Mouse (Mus musculus) midbrain, embryonic 12.5 days (tissue): ENCODE data around the gene 4930447C04Rik. TPM values are rescaled to one million over a fixed set of nuclear protein-coding genes. Genes with fewer than 3 reads are reported as not detected.

ENCODE experiments used
- ATAC-seq: fragments of 200-750 bp; cut with Nextera tagmentation; 2 replicates; pipeline ENCODE4 v1.8.0; 2017; ENCODE audit warnings: low read depth, moderate TSS enrichment, moderate library complexity; ENCODE audit not compliant: low FRiP score
- H3K27ac ChIP-seq: fragments of 300-500 bp; sonication (generic); replicated peaks from 2 replicates; pipeline ENCODE4 v1.5.1; 2016; ENCODE audit warnings: mild to moderate bottlenecking
- H3K27me3 ChIP-seq: fragments of 300-500 bp; sonication (generic); 2 replicates; pipeline ENCODE4 v1.6.1; 2016; ENCODE audit warnings: mild to moderate bottlenecking
- H3K36me3 ChIP-seq: fragments of 300-500 bp; sonication (generic); 2 replicates; pipeline ENCODE4 v1.6.1; 2016
- H3K4me1 ChIP-seq: fragments of 300-500 bp; sonication (generic); 2 replicates; pipeline ENCODE4 v1.6.1; 2016
- H3K4me2 ChIP-seq: fragments of 300-500 bp; sonication (generic); replicated peaks from 2 replicates; pipeline ENCODE4 v1.6.1; 2016; ENCODE audit warnings: mild to moderate bottlenecking, moderate library complexity
- H3K4me3 ChIP-seq: fragments of 300-500 bp; sonication (generic); 2 replicates; pipeline ENCODE4 v1.5.1; 2016; ENCODE audit warnings: mild to moderate bottlenecking
- H3K9ac ChIP-seq: fragments of 300-500 bp; sonication (generic); replicated peaks from 2 replicates; pipeline ENCODE4 v1.6.1; 2016; ENCODE audit warnings: mild to moderate bottlenecking, moderate library complexity
- H3K9me3 ChIP-seq: fragments of 300-500 bp; sonication (generic); 2 replicates; pipeline ENCODE4 v1.6.1; 2016; ENCODE audit warnings: mild to moderate bottlenecking
- WGBS: fragments of 180-500 bp; shearing (Covaris S2); methylation state at CpG from one replicate; pipeline ENCODE4 v1.1.7; 2016; 5-methylcytosine and 5-hydroxymethylcytosine counted together
- polyA plus RNA-seq: library from polyadenylated mRNA; unstranded; fragments of >200 nt; fragmentation: Nextera tagmentation; extraction: Ambion mirVana; gene quantifications from 2 replicates; pipeline ENCODE4 v1.2.1, GENCODE M21; 2016

Gene 4930447C04Rik
- polyA plus RNA-seq, 1 experiment from 2014 or later = 3.2 TPM

- Histone ChIP-seq H3K27ac (no peak overlapping the region), H3K4me3 (no peak overlapping the region), H3K9me3 (no peaks in the 10 kb centered on the region), H3K36me3 (no peaks in the 10 kb centered on the region), H3K4me2 (no peak overlapping the region), H3K4me1 (peaks cover 13% of the 10 kb centered on the region), H3K27me3 (peaks cover 95% of the 10 kb centered on the region), H3K9ac (no peak overlapping the region)
- 22% methylated on average over 6 of the region's 6 CpGs for WGBS
- ATAC-seq = no peak
These were observed 88.3 kb downstream of the 4930447C04Rik start for GRCm38 (mm10) chr12:72852264-72852663.

- Histone ChIP-seq H3K4me1 (peaks cover 13% of the 10 kb centered on the region), H3K27me3 (peaks cover 92% of the 10 kb centered on the region), H3K27ac (no peak overlapping the region), H3K4me3 (no peak overlapping the region), H3K4me2 (no peak overlapping the region), H3K36me3 (no peaks in the 10 kb centered on the region), H3K9me3 (no peaks in the 10 kb centered on the region), H3K9ac (no peak overlapping the region)
- no peak for ATAC-seq
- 67% methylated on average over 9 of the region's 9 CpGs for WGBS
These were observed 90.4 kb downstream of the 4930447C04Rik start for GRCm38 (mm10) chr12:72850146-72850545.

GRCm38 (mm10) chr12:72847725-72848124, 92.8 kb downstream of the 4930447C04Rik start:
- Histone ChIP-seq H3K36me3 (no peaks in the 10 kb centered on the region), H3K4me3 (no peak overlapping the region), H3K27me3 (peaks cover 85% of the 10 kb centered on the region), H3K9ac (no peak overlapping the region), H3K27ac (no peak overlapping the region), H3K4me1 (peaks cover 6% of the 10 kb centered on the region; the same call in 1 of the 2 replicates), H3K4me2 (no peak overlapping the region), H3K9me3 (no peaks in the 10 kb centered on the region)
- 36% methylated on average over 7 of the region's 7 CpGs for WGBS
- ATAC-seq = no peak

DNA sequence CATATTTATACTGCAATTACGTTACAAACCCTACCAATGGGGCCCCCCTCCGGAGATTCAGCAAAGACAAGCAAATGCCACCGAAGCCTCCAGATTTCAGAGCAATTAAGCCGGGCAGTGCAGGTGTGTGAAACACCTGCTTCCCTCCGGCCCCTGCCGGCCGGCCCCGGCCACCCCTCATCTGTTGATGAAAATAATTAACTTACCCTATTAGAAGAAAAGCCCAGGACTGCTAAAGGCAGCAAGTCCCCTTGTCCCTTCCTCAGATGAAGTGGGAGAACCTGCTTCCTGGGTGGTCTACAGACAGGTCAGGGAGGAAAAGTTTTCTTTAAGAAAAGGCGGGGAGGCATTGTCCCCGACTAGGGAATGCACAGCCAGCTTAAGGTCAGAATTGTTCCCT, 94.6 kb downstream of the 4930447C04Rik start:
- H3K4me1 ChIP-seq = peaks cover 6% of the 10 kb centered on the region; the same call in 1 of the 2 replicates
- 14% methylated on average over 10 of the region's 10 CpGs for WGBS

GRCm38 (mm10) chr12:72843973-72844620, 96.5 kb downstream of the 4930447C04Rik start:
- peak overlapping the region; percentile 24 for H3K4me3 ChIP-seq
- WGBS = 28% methylated on average over 12 of the region's 12 CpGs
- H3K27me3 ChIP-seq = peaks cover 67% of the 10 kb centered on the region

More for the DNA sequence above, 94.6 kb downstream of the 4930447C04Rik start:
- no peak overlapping the region for H3K9ac ChIP-seq
- H3K4me2 ChIP-seq = no peak overlapping the region
- no peak for ATAC-seq
- H3K27me3 ChIP-seq = peaks cover 82% of the 10 kb centered on the region
- no peak overlapping the region for H3K27ac ChIP-seq
- no peaks in the 10 kb centered on the region for H3K9me3 ChIP-seq
- H3K4me3 ChIP-seq = no peak overlapping the region
- no peaks in the 10 kb centered on the region for H3K36me3 ChIP-seq

GRCm38 (mm10) chr12:72843555-72843954, 97.0 kb downstream of the 4930447C04Rik start:
- Histone ChIP-seq H3K27me3 (peaks cover 70% of the 10 kb centered on the region), H3K27ac (no peak overlapping the region; the same call in 1 of the 2 replicates), H3K4me2 (0 out of 2 replicates have a peak overlapping the region, but pooled peaks have one; percentile 41), H3K9me3 (no peaks in the 10 kb centered on the region), H3K4me3 (no peak overlapping the region), H3K36me3 (no peaks in the 10 kb centered on the region), H3K9ac (no peak overlapping the region), H3K4me1 (peaks cover 6% of the 10 kb centered on the region; the same call in 1 of the 2 replicates)
- WGBS = 90% methylated on average over 4 of the region's 4 CpGs
- no peak for ATAC-seq

More at GRCm38 (mm10) chr12:72843973-72844620, 96.5 kb downstream of the 4930447C04Rik start:
- Histone ChIP-seq H3K4me2 (peak overlapping the region; percentile 41), H3K4me1 (peaks cover 6% of the 10 kb centered on the region; the same call in 1 of the 2 replicates), H3K36me3 (no peaks in the 10 kb centered on the region), H3K9me3 (no peaks in the 10 kb centered on the region), H3K27ac (no peak overlapping the region; the same call in 1 of the 2 replicates), H3K9ac (no peak overlapping the region)
- peak; percentile 70 for ATAC-seq

DNA sequence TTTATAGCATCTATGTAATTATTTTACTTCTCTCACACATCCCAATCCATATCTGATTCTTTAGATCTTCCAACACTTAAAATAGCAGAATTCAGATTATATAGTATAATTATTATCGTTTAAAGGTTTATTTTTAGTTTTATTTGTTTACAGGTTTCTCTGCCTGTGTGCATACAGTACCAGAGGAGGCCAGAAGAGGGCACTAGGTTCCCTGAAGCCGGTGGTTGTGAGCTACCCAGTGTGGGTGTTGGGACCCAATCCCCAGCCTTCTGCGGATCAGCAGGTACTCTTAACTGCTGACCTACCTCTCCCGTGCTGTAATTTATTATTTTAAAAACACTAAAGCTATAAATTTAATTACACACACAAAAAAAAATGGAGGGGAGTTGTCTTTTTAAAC, 97.4 kb downstream of the 4930447C04Rik start:
- no peak overlapping the region for H3K4me3 ChIP-seq
- no peak overlapping the region for H3K4me2 ChIP-seq
- no peaks in the 10 kb centered on the region for H3K9me3 ChIP-seq
- WGBS = 91% methylated on average over 4 of the region's 4 CpGs
- no peak overlapping the region for H3K9ac ChIP-seq
- H3K36me3 ChIP-seq = no peaks in the 10 kb centered on the region
- peaks cover 6% of the 10 kb centered on the region; the same call in 1 of the 2 replicates for H3K4me1 ChIP-seq
- no peak overlapping the region for H3K27ac ChIP-seq
- no peak for ATAC-seq
- peaks cover 68% of the 10 kb centered on the region for H3K27me3 ChIP-seq

GRCm38 (mm10) chr12:72841500-72841899, 99.1 kb downstream of the 4930447C04Rik start:
- H3K4me3 ChIP-seq = no peak overlapping the region
- no peak overlapping the region for H3K9ac ChIP-seq
- H3K36me3 ChIP-seq = no peaks in the 10 kb centered on the region
- no peak overlapping the region for H3K27ac ChIP-seq
- no peak for ATAC-seq
- H3K4me2 ChIP-seq = no peak overlapping the region
- H3K27me3 ChIP-seq = peaks cover 69% of the 10 kb centered on the region
- no peaks in the 10 kb centered on the region for H3K9me3 ChIP-seq
- H3K4me1 ChIP-seq = peaks cover 6% of the 10 kb centered on the region; the same call in 1 of the 2 replicates
- 88% methylated on average over 1 of the region's 1 CpGs for WGBS

DNA sequence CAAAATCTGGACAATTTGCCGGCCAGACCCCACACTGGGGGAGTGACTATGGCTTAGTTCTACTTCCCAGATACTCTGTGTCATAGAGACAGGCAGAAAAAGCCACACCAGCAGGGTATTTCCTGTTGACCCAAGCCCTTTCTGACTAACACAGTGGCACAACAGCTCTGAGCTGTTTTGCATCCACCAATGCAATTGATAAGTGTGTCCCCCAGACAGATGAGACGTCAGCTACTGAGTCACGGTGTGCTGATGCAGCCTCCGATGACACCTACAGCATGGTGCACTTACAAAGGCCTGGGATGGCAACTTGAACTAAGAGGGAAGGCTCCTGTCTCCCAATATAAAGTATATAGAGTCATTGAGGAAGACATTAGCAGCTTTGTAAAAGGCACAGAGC, 103.3 kb downstream of the 4930447C04Rik start:
- H3K36me3 ChIP-seq = no peaks in the 10 kb centered on the region
- no peak overlapping the region for H3K9ac ChIP-seq
- peaks cover 76% of the 10 kb centered on the region for H3K27me3 ChIP-seq
- ATAC-seq = no peak
- H3K4me3 ChIP-seq = no peak overlapping the region
- H3K4me1 ChIP-seq = no peaks in the 10 kb centered on the region
- 77% methylated on average over 4 of the region's 4 CpGs for WGBS
- no peak overlapping the region for H3K27ac ChIP-seq
- no peaks in the 10 kb centered on the region for H3K9me3 ChIP-seq
- H3K4me2 ChIP-seq = no peak overlapping the region

GRCm38 (mm10) chr12:72835518-72836015, 105.0 kb downstream of the 4930447C04Rik start:
- Histone ChIP-seq H3K4me1 (peaks cover 6% of the 10 kb centered on the region), H3K9me3 (no peaks in the 10 kb centered on the region), H3K27me3 (peaks cover 81% of the 10 kb centered on the region), H3K9ac (no peak overlapping the region), H3K4me3 (no peak overlapping the region), H3K36me3 (no peaks in the 10 kb centered on the region), H3K27ac (no peak overlapping the region), H3K4me2 (no peak overlapping the region)
- ATAC-seq = no peak
- WGBS = 80% methylated on average over 8 of the region's 8 CpGs

DNA sequence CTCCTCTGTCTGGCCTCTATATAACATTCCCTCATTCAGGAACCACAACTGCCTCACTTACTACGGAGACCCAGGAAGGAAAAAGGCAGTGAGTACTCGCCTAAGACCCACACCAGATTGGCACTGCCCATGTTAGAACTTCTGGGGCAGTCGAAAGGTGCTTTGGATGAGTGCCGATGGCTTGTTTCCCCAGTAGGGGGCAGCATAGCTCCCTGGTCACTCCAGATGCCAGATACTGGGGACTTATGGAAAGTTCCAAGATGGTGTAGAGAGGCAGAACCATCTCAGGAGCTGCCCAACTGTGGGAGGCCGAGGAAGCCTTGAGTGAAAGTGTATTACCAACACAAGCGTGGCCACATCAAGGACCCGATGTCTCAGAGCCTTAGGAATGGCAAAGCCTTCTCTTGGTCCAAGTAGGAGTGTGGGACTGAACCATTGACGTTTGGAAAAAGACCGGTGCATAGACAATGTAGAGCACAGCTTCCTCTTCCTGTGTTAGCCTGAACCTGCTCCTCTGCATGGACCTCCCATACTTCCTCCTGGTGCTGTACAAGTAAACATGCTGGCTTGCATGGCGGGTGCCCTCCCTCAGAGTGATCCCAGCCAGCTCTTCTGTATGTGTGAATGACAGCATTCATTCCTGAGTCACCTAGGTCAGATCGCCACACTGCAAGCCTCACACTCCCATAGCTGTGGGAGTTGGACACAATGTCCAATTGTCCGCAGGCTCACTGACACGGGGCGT, 105.6 kb downstream of the 4930447C04Rik start:
- Histone ChIP-seq H3K27ac (no peak overlapping the region), H3K27me3 (peaks cover 87% of the 10 kb centered on the region), H3K9ac (no peak overlapping the region), H3K4me1 (peaks cover 6% of the 10 kb centered on the region), H3K4me3 (no peak overlapping the region), H3K9me3 (no peaks in the 10 kb centered on the region), H3K36me3 (no peaks in the 10 kb centered on the region), H3K4me2 (no peak overlapping the region)
- WGBS = 72% methylated on average over 14 of the region's 14 CpGs
- no peak for ATAC-seq
